Mouse (Mus musculus) macrophage (primary cell): Measurements from ENCODE around the gene Smad3. TPM values are rescaled to one million over a fixed set of nuclear protein-coding genes. Genes with fewer than 3 reads are reported as not detected.

Source experiments
- H3K27ac ChIP-seq: fragments of 350-480 bp; formaldehyde crosslinking; 2 replicates; pipeline ENCODE4 v1.9.0; 2021
- H3K36me3 ChIP-seq: fragments of 350-480 bp; formaldehyde crosslinking; 2 replicates; pipeline ENCODE4 v1.9.0; 2021; ENCODE audit errors: inconsistent target
- H3K4me3 ChIP-seq: fragments of 350-480 bp; formaldehyde crosslinking; 2 replicates; pipeline ENCODE4 v1.9.0; 2021; ENCODE audit errors: inconsistent target
- H3K79me2 ChIP-seq: fragments of 350-480 bp; formaldehyde crosslinking; 2 replicates; pipeline ENCODE4 v1.9.0; 2021; ENCODE audit errors: inconsistent target
- WGBS: methylation state at CpG from one replicate; pipeline ENCODE4 v1.1.7; 2026; ENCODE audit warnings: inconsistent platforms; ENCODE audit not compliant: missing documents; 5-methylcytosine and 5-hydroxymethylcytosine counted together
- polyA plus RNA-seq: library from polyadenylated mRNA; stranded (reverse); fragments of 250-400 nt; gene quantifications from 3 replicates; pipeline ENCODE4 v1.2.4, GENCODE M21; 2018; ENCODE audit warnings: inconsistent platforms
- total RNA-seq, 78 experiments: library from RNA; depleted of rRNA; stranded (reverse); fragments of 250-400 nt; gene quantifications; 1 replicate in 9 of 78; 2 replicates in 24 of 78; 3 replicates in 43 of 78; 4 replicates in 2 of 78; pipeline ENCODE4 v1.2.4; 2018; ENCODE audit warnings: inconsistent platforms in 56 of 78

The Smad3 gene
- total RNA-seq (2018; cell fraction: chromatin; rRNA removed): 10 to 100 TPM; 10.5 to 76.5 (median 36.5) TPM
- 10 to 100 TPM in 19 of 26 experiments, 1 to 10 TPM in 7; 6.8 to 18.9 (median 14.1) TPM for total RNA-seq (2018; cell fraction: cytosol; rRNA removed)
- 10 to 100 TPM; 13.1 to 61.7 (median 28.8) TPM for total RNA-seq (2018; cell fraction: nucleus; rRNA removed)
- 9.9 to 14.5 TPM (median 12.2 TPM) in 3 replicates for polyA plus RNA-seq

- peak within 1 kb of the TSS; percentile 47 for H3K4me3 ChIP-seq
- H3K27ac ChIP-seq: peak within 1 kb of the TSS; percentile 59
- no peaks in the 10 kb centered on the region for H3K36me3 ChIP-seq
- WGBS: 1% methylated on average over 56 of the region's 59 CpGs
- H3K79me2 ChIP-seq: peaks cover 21% of the 10 kb centered on the region; the same call in 1 of the 2 replicates
These were observed at the start of gene Smad3 for GRCm38 (mm10) chr9:63757865-63758440. Gene Smad3 (minus strand): TSS chr9:63757994.

- 78% methylated on average over 3 of the region's 3 CpGs for WGBS
- no peaks in the 10 kb centered on the region for H3K79me2 ChIP-seq
- no peak overlapping the region for H3K4me3 ChIP-seq
- H3K36me3 ChIP-seq: no peaks in the 10 kb centered on the region
- no peak overlapping the region for H3K27ac ChIP-seq
These were observed 47.1 kb upstream of the Smad3 start for GRCm38 (mm10) chr9:63804847-63805246.

GRCm38 (mm10) chr9:63803181-63803591 is 45.4 kb upstream of the Smad3 start:
- H3K4me3 ChIP-seq: no peak overlapping the region
- H3K27ac ChIP-seq: no peak overlapping the region
- no peaks in the 10 kb centered on the region for H3K36me3 ChIP-seq
- no peaks in the 10 kb centered on the region for H3K79me2 ChIP-seq
- 69% methylated on average over 8 of the region's 8 CpGs for WGBS

GRCm38 (mm10) chr9:63802504-63802903 is 44.7 kb upstream of the Smad3 start:
- Histone ChIP-seq H3K79me2 (no peaks in the 10 kb centered on the region), H3K27ac (no peak overlapping the region)
- WGBS: 93% methylated on average over 5 of the region's 7 CpGs

GRCm38 (mm10) chr9:63802080-63802479 is 44.3 kb upstream of the Smad3 start:
- no peak overlapping the region for H3K4me3 ChIP-seq
- H3K79me2 ChIP-seq: no peaks in the 10 kb centered on the region
- H3K27ac ChIP-seq: no peak overlapping the region
- no peaks in the 10 kb centered on the region for H3K36me3 ChIP-seq
- WGBS: 80% methylated on average over 5 of the region's 5 CpGs

More at GRCm38 (mm10) chr9:63802504-63802903, 44.7 kb upstream of the Smad3 start:
- Histone ChIP-seq H3K36me3 (no peaks in the 10 kb centered on the region), H3K4me3 (no peak overlapping the region)

GRCm38 (mm10) chr9:63796429-63796828 is 38.6 kb upstream of the Smad3 start:
- no peak overlapping the region for H3K27ac ChIP-seq
- H3K79me2 ChIP-seq: no peaks in the 10 kb centered on the region
- no peak overlapping the region for H3K4me3 ChIP-seq
- H3K36me3 ChIP-seq: no peaks in the 10 kb centered on the region
- 86% methylated on average over 3 of the region's 3 CpGs for WGBS

- WGBS: 13% methylated on average over 9 of the region's 10 CpGs
- H3K79me2 ChIP-seq: no peaks in the 10 kb centered on the region
- H3K27ac ChIP-seq: peak overlapping the region; percentile 65
- no peak overlapping the region for H3K4me3 ChIP-seq
- H3K36me3 ChIP-seq: no peaks in the 10 kb centered on the region
These were observed 36.1 kb upstream of the Smad3 start for GRCm38 (mm10) chr9:63793731-63794495.

GRCm38 (mm10) chr9:63791716-63792115 is 33.9 kb upstream of the Smad3 start:
- Histone ChIP-seq H3K4me3 (no peak overlapping the region), H3K79me2 (no peaks in the 10 kb centered on the region), H3K27ac (no peak overlapping the region), H3K36me3 (no peaks in the 10 kb centered on the region)
- WGBS: 100% methylated on average over 1 of the region's 1 CpGs

- no peak overlapping the region for H3K27ac ChIP-seq
- 53% methylated on average over 6 of the region's 6 CpGs for WGBS
- no peak overlapping the region for H3K4me3 ChIP-seq
- no peaks in the 10 kb centered on the region for H3K36me3 ChIP-seq
- no peaks in the 10 kb centered on the region for H3K79me2 ChIP-seq
These were observed 33.5 kb upstream of the Smad3 start for GRCm38 (mm10) chr9:63791275-63791674.

- WGBS: 95% methylated on average over 4 of the region's 4 CpGs
- Histone ChIP-seq H3K27ac (no peak overlapping the region), H3K4me3 (no peak overlapping the region), H3K36me3 (no peaks in the 10 kb centered on the region), H3K79me2 (no peaks in the 10 kb centered on the region)
These were observed 32.4 kb upstream of the Smad3 start for GRCm38 (mm10) chr9:63790222-63790621.

- Histone ChIP-seq H3K4me3 (no peak overlapping the region), H3K36me3 (no peaks in the 10 kb centered on the region), H3K79me2 (no peaks in the 10 kb centered on the region), H3K27ac (no peak overlapping the region)
- 90% methylated on average over 7 of the region's 7 CpGs for WGBS
These were observed 31.6 kb upstream of the Smad3 start for GRCm38 (mm10) chr9:63789386-63789785.

- Histone ChIP-seq H3K79me2 (no peaks in the 10 kb centered on the region), H3K36me3 (no peaks in the 10 kb centered on the region), H3K27ac (no peak overlapping the region), H3K4me3 (no peak overlapping the region)
- WGBS: 64% methylated on average over 3 of the region's 3 CpGs
These were observed 29.8 kb upstream of the Smad3 start for GRCm38 (mm10) chr9:63787606-63788005.

- Histone ChIP-seq H3K79me2 (no peaks in the 10 kb centered on the region), H3K4me3 (no peak overlapping the region), H3K27ac (no peak overlapping the region), H3K36me3 (no peaks in the 10 kb centered on the region)
- 79% methylated on average over 2 of the region's 2 CpGs for WGBS
These were observed 29.3 kb upstream of the Smad3 start for GRCm38 (mm10) chr9:63787086-63787485.

GRCm38 (mm10) chr9:63786026-63786670 is 28.4 kb upstream of the Smad3 start:
- no peak overlapping the region for H3K27ac ChIP-seq
- no peak overlapping the region for H3K4me3 ChIP-seq
- WGBS: 84% methylated on average over 5 of the region's 5 CpGs

GRCm38 (mm10) chr9:63785492-63785891 is 27.7 kb upstream of the Smad3 start:
- Histone ChIP-seq H3K4me3 (no peak overlapping the region), H3K27ac (no peak overlapping the region), H3K36me3 (no peaks in the 10 kb centered on the region), H3K79me2 (no peaks in the 10 kb centered on the region)
- WGBS: 47% methylated on average over 5 of the region's 5 CpGs

More at GRCm38 (mm10) chr9:63786026-63786670, 28.4 kb upstream of the Smad3 start:
- Histone ChIP-seq H3K36me3 (no peaks in the 10 kb centered on the region), H3K79me2 (no peaks in the 10 kb centered on the region)
